Mouse (Mus musculus): ENCODE measurements at regions not wholly inside any gene's neighbourhood (a gene's known extent, or its start where the extent isn't known, plus 50 kb on each side); places are given as distances from the start of the nearest gene placed in this dataset.

DNA sequence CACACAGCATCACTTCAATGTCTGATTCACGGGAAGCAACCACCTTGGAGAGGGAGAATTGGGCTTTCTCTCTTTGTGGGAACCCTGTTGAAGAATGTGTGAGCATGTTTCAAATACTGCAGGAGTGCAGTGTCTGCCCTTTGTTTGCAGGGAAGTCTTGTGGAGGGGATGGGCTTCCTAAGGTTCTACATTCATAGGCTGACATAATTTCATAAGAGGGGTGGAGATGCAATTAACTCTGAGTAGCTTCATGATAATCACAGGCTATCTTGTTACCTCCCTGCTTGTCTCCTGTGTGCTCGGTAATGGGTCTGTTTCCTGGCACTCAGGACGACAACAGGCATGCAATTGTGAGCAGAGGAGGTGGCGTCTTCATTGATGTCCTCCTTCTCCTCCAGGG is 215.6 kb upstream of the Habp2 start:
- H3K4me3 ChIP-seq (replicated peaks; ENCODE audit: insufficient read depth, low read depth, low read length): no peak overlapping the region
- no peaks in the 10 kb centered on the region for H3K4me1 ChIP-seq (ENCODE audit: control insufficient read depth, insufficient read depth, low read length)
- no peak overlapping the region for H3K27ac ChIP-seq (ENCODE audit: insufficient read depth, low read length)
- no peaks in the 10 kb centered on the region for H3K27me3 ChIP-seq (ENCODE audit: control insufficient read depth, insufficient read depth, low read length)
- no peak for TF ChIP-seq POLR2A (IDR thresholded peaks at IDR 0.05; ENCODE audit: borderline replicate concordance, insufficient read depth, low read length)
- no peak for TF ChIP-seq CTCF (IDR thresholded peaks at IDR 0.05; ENCODE audit: borderline replicate concordance, insufficient read depth, low read depth, low read length)
- 40% methylated on average over 4 of the region's 4 CpGs for WGBS
- no peak for DNase-seq

DNA sequence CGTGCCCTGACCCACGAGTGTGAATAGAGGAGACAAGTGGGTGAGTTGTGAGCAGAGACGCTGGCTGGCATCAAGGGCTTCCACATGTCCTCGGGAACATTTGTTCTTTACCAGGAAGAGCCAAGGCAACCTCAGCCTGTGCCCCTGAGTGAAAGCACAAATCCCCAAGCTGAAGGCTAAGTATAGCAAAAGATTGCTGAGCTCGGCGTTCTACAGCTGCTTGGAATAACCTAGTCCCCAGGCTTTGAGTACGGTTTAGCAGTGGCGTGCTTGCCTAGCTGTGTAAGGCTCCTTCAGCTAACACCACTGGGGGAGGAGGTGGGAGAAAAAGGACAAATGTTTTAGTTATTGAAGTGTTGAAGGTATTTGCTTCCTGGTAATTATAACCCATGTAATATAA is 210.8 kb upstream of the Habp2 start:
- H3K27ac ChIP-seq (ENCODE audit: insufficient read depth, low read length): no peak overlapping the region
- TF ChIP-seq POLR2A (IDR thresholded peaks at IDR 0.05; ENCODE audit: borderline replicate concordance, insufficient read depth, low read length) (no peak), CTCF (IDR thresholded peaks at IDR 0.05; ENCODE audit: borderline replicate concordance, insufficient read depth, low read depth, low read length) (no peak)
- DNase-seq: no peak
- WGBS: 76% methylated on average over 8 of the region's 8 CpGs
- H3K27me3 ChIP-seq (ENCODE audit: control insufficient read depth, insufficient read depth, low read length): no peaks in the 10 kb centered on the region
- H3K4me3 ChIP-seq (replicated peaks; ENCODE audit: insufficient read depth, low read depth, low read length): no peak overlapping the region
- no peaks in the 10 kb centered on the region for H3K4me1 ChIP-seq (ENCODE audit: control insufficient read depth, insufficient read depth, low read length)

DNA sequence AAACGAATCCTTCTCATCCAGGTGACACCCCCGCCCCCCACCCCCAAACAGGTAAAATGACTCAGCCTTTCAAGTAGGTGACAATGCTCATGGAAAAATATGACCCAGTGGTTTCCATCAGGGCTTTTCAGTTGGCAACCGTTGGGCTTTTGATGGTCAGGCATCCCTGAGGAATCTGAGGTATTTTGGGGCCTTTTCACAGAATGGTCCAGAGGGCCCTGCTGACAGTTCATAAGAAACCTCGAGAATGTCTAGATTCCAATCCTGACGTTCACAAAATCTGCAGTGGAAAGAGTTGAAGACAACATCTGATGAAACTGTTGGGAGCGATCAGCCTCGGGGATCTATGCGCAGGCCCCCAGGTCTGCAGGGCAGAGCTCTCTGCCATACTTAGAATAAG is 209.4 kb upstream of the Habp2 start:
- Histone ChIP-seq H3K4me3 (replicated peaks; ENCODE audit: insufficient read depth, low read depth, low read length) (no peak overlapping the region), H3K27me3 (ENCODE audit: control insufficient read depth, insufficient read depth, low read length) (no peaks in the 10 kb centered on the region), H3K4me1 (ENCODE audit: control insufficient read depth, insufficient read depth, low read length) (no peaks in the 10 kb centered on the region), H3K27ac (ENCODE audit: insufficient read depth, low read length) (no peak overlapping the region)
- DNase-seq: no peak
- 82% methylated on average over 8 of the region's 8 CpGs for WGBS
- TF ChIP-seq CTCF (IDR thresholded peaks at IDR 0.05; ENCODE audit: borderline replicate concordance, insufficient read depth, low read depth, low read length) (no peak), POLR2A (IDR thresholded peaks at IDR 0.05; ENCODE audit: borderline replicate concordance, insufficient read depth, low read length) (no peak)

DNA sequence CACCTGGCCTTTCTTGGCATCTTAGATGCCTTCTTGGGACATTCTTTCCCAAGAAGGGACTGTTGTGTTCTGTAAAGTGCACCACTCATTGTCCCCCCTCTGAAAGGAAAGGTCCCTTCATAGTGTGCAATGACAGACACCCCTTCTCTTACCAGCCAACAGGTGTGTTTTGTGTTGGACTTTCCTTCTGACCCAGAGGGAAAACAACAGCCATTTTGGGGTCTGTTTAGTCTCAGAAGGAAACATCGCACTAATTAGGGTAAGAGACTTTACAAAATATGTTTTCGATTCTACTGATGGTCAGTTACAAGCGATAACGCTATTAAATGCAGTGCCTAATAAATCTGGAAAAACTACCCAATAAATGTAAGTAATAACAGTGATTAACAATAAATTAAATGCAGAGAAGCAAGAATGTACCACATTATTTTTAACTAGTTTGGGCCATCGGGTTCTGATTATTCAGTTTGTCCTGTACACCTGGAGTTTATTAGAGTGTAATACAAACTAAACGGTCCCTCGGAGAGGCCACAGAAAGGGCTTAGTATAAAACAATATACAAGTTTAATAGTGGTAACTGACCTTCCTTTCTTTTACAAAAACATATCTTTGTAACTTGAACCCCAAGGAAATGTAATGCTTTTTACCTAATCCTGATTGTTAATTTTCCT is 200.4 kb upstream of the Habp2 start:
- DNase-seq: no peak
- Histone ChIP-seq H3K27me3 (ENCODE audit: control insufficient read depth, insufficient read depth, low read length) (no peaks in the 10 kb centered on the region), H3K4me1 (ENCODE audit: control insufficient read depth, insufficient read depth, low read length) (no peaks in the 10 kb centered on the region), H3K27ac (ENCODE audit: insufficient read depth, low read length) (no peak overlapping the region), H3K4me3 (replicated peaks; ENCODE audit: insufficient read depth, low read depth, low read length) (no peak overlapping the region)
- TF ChIP-seq POLR2A (IDR thresholded peaks at IDR 0.05; ENCODE audit: borderline replicate concordance, insufficient read depth, low read length) (no peak), CTCF (IDR thresholded peaks at IDR 0.05; ENCODE audit: borderline replicate concordance, insufficient read depth, low read depth, low read length) (no peak)
- WGBS: 94% methylated on average over 7 of the region's 7 CpGs

DNA sequence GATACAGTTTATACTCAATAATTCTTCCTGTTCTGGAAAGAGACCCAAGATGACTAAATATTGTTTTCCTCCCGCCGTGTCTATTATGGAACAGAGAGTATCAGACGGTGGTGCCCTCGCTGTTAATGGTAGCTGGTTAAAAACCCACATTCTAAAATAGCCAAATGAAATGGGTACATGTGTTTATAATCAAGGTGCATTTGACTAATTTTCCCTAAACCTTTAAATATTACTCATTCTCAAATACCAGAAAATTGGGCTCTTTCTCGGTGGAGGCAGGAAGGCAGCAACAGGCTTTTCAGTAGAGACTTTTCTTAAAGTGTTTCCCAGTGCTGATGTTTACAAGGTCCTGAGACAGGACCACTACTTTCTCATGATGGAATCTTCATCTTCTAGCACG is 199.8 kb upstream of the Habp2 start:
- Histone ChIP-seq H3K4me1 (ENCODE audit: control insufficient read depth, insufficient read depth, low read length) (no peaks in the 10 kb centered on the region), H3K4me3 (replicated peaks; ENCODE audit: insufficient read depth, low read depth, low read length) (no peak overlapping the region), H3K27me3 (ENCODE audit: control insufficient read depth, insufficient read depth, low read length) (no peaks in the 10 kb centered on the region), H3K27ac (ENCODE audit: insufficient read depth, low read length) (no peak overlapping the region)
- WGBS: 88% methylated on average over 6 of the region's 6 CpGs
- DNase-seq: no peak
- TF ChIP-seq POLR2A (IDR thresholded peaks at IDR 0.05; ENCODE audit: borderline replicate concordance, insufficient read depth, low read length) (no peak), CTCF (IDR thresholded peaks at IDR 0.05; ENCODE audit: borderline replicate concordance, insufficient read depth, low read depth, low read length) (no peak)

DNA sequence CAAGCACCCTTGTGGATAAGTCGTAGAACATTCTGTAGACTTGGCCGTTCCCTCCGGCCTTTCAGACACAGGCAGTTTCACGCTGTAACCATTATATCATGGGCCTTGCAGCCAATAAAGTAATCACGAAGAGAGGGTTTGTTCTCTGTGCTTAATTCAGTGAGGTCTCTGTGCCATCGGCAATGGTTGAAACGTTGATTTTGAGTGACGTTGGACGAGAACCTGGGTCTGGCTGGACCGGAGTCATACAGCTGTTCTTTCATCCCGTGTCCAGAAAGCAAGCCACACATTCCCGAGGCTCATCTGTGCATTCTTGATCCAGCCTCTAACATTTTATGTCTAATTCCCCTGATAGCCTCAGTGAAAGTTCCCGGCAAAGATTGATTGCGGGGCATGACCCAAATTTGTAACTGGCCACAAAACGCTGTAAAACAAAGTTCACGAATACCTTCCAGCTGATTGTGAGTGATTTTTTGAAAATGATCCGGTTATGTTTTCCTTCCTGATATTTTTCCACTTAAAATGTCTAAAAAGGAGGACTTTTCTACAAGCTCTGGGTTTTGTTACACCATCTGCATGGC is 197.1 kb upstream of the Habp2 start:
- 84% methylated on average over 17 of the region's 17 CpGs for WGBS
- H3K4me3 ChIP-seq (replicated peaks; ENCODE audit: insufficient read depth, low read depth, low read length): no peak overlapping the region

DNA sequence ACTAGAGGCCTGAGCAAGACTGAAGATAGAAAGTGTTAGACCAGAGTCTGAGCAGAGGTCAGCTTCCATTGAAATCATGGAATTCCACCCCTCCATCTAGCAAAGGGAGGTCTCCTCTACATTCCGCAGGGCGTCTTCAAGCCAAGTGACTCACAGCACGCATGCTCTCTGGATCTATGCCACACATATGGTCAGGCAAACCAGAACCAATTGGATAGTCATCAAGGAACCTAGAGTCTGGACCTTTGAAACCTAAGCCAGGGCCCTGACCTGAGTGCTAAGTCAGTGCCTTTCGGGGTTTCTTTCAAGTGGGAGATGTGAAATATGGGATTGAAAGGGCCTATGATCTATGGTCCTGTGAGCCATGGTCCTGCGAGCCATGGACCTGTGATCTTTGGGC is 195.4 kb upstream of the Habp2 start:
- Histone ChIP-seq H3K27ac (ENCODE audit: insufficient read depth, low read length) (no peak overlapping the region), H3K27me3 (ENCODE audit: control insufficient read depth, insufficient read depth, low read length) (no peaks in the 10 kb centered on the region), H3K4me3 (replicated peaks; ENCODE audit: insufficient read depth, low read depth, low read length) (no peak overlapping the region), H3K4me1 (ENCODE audit: control insufficient read depth, insufficient read depth, low read length) (no peaks in the 10 kb centered on the region)
- TF ChIP-seq POLR2A (IDR thresholded peaks at IDR 0.05; ENCODE audit: borderline replicate concordance, insufficient read depth, low read length) (no peak), CTCF (IDR thresholded peaks at IDR 0.05; ENCODE audit: borderline replicate concordance, insufficient read depth, low read depth, low read length) (no peak)
- 59% methylated on average over 5 of the region's 5 CpGs for WGBS
- no peak for DNase-seq

More for the DNA sequence above, 197.1 kb upstream of the Habp2 start:
- no peak for TF ChIP-seq POLR2A (IDR thresholded peaks at IDR 0.05; ENCODE audit: borderline replicate concordance, insufficient read depth, low read length)
- no peak for TF ChIP-seq CTCF (IDR thresholded peaks at IDR 0.05; ENCODE audit: borderline replicate concordance, insufficient read depth, low read depth, low read length)
- no peaks in the 10 kb centered on the region for H3K4me1 ChIP-seq (ENCODE audit: control insufficient read depth, insufficient read depth, low read length)
- H3K27ac ChIP-seq (ENCODE audit: insufficient read depth, low read length): no peak overlapping the region
- no peak for DNase-seq
- no peaks in the 10 kb centered on the region for H3K27me3 ChIP-seq (ENCODE audit: control insufficient read depth, insufficient read depth, low read length)

DNA sequence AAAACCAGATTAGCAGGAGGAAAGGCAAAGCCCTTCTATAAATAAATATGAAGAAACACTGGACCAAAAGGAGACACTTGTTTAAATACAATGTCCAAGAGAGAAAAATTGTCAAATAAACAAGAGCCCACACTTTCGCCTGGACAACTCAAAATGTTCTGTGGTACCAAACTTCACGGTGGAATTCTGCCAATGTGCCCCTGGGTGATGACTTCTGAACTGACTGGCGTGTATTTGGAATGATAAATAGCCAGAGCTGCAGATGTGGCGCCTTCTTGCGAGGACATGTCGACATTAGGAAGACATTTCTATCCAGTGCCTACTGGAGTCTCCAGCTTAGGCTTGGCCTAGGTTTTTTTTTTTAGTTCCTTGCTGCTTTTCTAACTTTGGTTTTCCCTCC is 191.1 kb upstream of the Habp2 start:
- H3K27me3 ChIP-seq (ENCODE audit: control insufficient read depth, insufficient read depth, low read length): no peaks in the 10 kb centered on the region
- H3K4me3 ChIP-seq (replicated peaks; ENCODE audit: insufficient read depth, low read depth, low read length): no peak overlapping the region
- no peaks in the 10 kb centered on the region for H3K4me1 ChIP-seq (ENCODE audit: control insufficient read depth, insufficient read depth, low read length)
- TF ChIP-seq CTCF (IDR thresholded peaks at IDR 0.05; ENCODE audit: borderline replicate concordance, insufficient read depth, low read depth, low read length) (no peak), POLR2A (IDR thresholded peaks at IDR 0.05; ENCODE audit: borderline replicate concordance, insufficient read depth, low read length) (no peak)
- 55% methylated on average over 6 of the region's 6 CpGs for WGBS
- H3K27ac ChIP-seq (ENCODE audit: insufficient read depth, low read length): no peak overlapping the region
- no peak for DNase-seq

Measured in cerebellum, adult 2 months (tissue).